Mouse (Mus musculus) CH12F3 (cell line): Measurements from ENCODE around the gene Olfr490.

Source experiments
- in situ Hi-C: fragments of 300-500 bp; cut with MboI; formaldehyde crosslinking; loops from 2 replicates; pipeline ENCODE4 v1.14.3; 2020; ENCODE audit warnings: low sequenced_read_pairs

Gene Olfr490

DNA sequence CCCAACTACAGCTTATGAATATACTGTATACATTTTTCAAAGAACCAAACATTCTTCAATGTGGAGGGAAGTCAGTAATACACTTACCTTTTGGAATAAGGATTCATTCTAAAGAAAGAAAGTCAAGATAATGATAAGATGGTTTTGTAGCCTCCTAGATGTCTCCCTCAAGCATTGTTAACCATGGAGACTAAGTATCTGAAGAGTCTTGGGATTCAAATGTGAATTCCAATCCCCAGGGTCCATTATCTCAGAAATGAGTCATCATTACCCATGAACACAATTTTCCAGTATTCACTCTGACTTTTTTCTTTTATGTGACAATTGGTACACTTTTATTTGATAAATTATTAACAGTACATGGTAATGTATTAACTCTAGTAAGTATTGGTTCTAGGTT, at the start of gene Olfr490:
Olfr490 (minus strand) TSS at position 101 of the 400 bp plus-strand sequence.
- in situ Hi-C loops: no loop called here

DNA sequence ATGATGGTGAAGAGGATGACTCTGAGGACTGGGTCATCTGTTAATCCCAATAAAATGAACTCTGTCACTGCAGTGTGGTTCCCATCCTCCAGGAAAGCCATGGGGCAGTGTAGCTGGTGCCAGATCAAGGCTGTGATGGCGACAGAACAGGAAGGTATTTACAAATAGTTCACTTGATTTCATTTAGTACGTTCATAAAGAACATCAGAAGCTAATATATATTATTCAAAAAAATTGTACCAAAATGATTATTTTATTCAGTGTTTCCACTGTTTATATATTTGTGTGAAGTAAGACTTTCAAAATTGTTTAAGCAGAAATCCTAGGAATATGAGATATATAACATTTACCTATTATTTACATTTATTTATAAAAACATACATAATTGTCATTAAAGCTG, 34.8 kb upstream of the Olfr490 start, which contains the start of gene Olfr492:
Olfr492 (minus strand) TSS at position 101 of the 400 bp plus-strand sequence.
- in situ Hi-C loops: no loop called here

DNA sequence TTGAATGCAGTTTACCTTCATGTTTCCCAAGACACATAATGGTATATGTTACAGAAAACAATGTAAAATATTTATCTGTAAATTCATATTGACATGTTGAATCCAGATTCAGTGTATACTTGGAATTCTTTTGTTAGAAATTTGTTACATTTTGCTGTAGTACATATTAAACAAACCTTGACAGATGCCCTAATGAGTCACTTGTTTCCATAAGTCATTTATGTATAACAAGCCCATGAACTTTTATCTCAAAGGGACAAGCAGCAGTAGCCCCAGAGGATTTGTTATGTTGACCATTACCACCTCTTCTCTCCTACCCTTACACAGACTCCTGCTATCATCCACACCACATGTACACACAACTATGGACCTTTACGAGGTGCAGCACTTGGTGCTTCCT, 24.4 kb upstream of the Olfr490 start, which contains the start of gene Olfr491:
Olfr491 (plus strand) TSS at position 301 of the 400 bp plus-strand sequence.
- in situ Hi-C loops: no loop called here

DNA sequence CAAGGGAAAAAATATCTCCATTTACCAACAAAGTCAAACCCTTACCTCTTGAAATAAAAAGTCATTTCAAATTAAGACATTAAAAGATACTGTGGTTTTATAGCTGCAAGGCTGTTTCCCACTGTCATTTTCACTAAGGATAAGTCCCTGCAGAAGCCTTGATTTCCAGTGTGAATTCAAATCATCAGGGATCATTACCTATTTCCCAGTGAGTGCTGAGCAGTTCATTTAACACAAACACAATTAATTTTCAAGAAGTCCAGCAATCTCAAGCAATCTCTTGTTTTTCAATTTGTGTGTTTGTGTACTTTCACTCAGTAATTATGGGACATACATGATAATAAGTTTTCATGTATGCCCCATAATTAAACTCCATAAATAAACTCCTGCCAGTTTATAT, 30.5 kb downstream of the Olfr490 start, which contains the start of gene Olfr488:
Olfr488 (minus strand) TSS at position 101 of the 400 bp plus-strand sequence.
- in situ Hi-C loops: no loop called here
